Mouse (Mus musculus) spleen, embryonic (tissue): ENCODE measurements around the gene Pelo.

Source experiments
- CTCF ChIA-PET: fragments of 350-600 bp; sonication (Branson Sonifier 250); formaldehyde crosslinking; loops from one replicate; lab custom pipeline; 2022; lab: Charles Lee

The Pelo gene

GRCm38 (mm10) chr13:115090069-115090976, at the start of gene Pelo:
Gene Pelo (minus strand): TSS chr13:115090186.
- CTCF ChIA-PET, result no interaction called here

DNA sequence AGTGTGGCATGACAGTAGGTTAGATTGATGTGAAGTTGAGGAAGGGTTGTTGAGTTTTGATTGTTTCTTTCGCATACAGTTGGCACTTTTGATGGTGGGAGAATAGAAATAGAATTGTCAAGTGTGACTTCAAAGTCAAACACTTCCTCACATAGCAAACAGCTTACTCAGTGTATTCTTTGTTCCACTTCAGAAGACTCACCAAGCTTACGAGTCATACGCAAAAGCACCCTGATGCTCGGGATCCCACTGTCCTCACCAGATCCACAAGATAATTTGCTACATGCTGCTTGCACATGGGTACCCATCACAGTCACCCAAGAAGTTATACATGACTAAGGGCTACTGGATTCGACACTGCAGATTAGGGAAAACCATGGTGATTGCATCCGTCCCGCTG, 48.5 kb upstream of the Pelo start:
- CTCF ChIA-PET, result no interaction called here

DNA sequence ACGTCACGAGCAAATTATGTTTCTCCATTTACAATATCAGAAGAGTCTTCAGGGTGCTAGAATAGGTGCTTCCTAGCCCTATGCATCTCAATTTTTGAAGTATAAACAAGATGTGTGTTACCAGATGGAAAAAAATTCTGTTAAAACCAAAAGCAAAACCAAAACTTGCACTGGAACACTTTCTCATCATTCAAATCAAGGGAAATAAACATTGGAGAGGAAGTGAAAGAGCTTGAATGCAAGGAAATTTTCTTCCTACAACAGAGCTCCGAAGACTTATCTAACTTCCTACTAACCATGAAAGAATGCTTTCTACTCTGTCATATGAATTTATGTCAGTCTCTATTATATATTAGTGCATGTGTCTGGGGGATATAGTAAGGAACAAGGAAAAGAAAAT, 46.8 kb upstream of the Pelo start:
- CTCF ChIA-PET, result no interaction called here

- CTCF ChIA-PET, result interaction anchor here (0.6 kb wide), 1 partner anchor 196 kb away, joined by 20 read pairs; no protein-coding TSS in a partner anchor
These were observed 42.4 kb upstream of the Pelo start for GRCm38 (mm10) chr13:115132435-115132834.

- CTCF ChIA-PET, result no interaction called here
These were observed 41.4 kb upstream of the Pelo start for GRCm38 (mm10) chr13:115131381-115131780.

DNA sequence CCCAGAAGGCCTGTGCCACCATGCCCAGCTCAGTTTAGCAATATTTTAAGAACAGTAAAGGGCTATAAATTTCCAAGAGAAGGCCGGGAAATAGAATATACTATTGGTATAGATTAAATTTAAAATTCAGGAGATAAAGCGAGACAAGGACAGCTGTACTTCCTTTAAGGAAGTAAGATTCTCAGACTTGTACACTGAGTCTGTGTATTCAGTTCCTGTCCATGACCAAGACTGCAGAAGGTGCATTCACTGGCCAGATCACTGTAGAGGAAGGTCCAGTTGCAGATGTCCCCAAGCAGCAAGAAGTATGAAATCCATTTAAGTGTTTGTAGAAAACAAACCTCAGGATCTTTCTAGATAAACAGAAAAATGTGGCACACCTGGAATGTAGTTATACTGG, 40.0 kb upstream of the Pelo start:
- CTCF ChIA-PET, result interaction anchor here (0.6 kb wide), 1 partner anchor 803 kb away, joined by 5 read pairs; no protein-coding TSS in a partner anchor

GRCm38 (mm10) chr13:115127826-115128225, 37.8 kb upstream of the Pelo start:
- CTCF ChIA-PET, result no interaction called here

DNA sequence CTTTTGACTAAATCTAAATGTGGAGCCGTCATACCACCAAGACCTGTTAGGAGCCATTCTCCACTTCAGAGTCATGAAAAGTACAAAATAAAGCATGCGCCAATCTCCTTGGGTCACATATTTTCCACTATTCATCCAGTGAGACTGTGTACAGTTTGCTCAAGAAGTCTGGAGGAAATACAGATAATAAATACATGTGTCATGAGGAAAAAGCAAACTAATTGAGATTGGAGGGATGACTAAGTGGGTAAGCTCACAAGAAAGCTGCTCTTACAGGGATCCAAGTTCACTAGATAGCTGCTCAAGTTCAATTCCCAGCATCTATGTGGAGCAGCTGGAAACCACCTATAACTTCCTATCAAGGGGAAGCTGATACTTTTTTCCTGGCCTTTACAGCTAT, 36.5 kb upstream of the Pelo start:
- CTCF ChIA-PET, result no interaction called here

DNA sequence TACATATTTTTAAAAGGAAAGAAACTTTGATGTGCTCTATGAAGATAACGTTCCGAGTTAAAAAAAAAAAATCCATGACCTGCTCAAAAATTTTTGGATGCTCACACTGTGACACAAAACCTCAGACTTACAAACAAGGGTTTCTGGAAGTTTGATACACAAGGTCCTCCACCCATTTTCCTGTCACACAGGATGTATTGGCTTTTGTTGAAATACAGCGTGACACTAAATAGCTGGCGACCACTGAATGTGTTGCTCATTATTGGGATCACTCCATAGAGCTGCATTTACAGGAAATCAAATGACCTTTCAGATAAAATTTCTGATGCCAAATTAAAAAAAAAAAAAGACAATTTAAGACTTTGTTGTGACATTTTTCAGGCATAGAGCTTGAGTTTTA, 35.1 kb upstream of the Pelo start:
- CTCF ChIA-PET, result no interaction called here

DNA sequence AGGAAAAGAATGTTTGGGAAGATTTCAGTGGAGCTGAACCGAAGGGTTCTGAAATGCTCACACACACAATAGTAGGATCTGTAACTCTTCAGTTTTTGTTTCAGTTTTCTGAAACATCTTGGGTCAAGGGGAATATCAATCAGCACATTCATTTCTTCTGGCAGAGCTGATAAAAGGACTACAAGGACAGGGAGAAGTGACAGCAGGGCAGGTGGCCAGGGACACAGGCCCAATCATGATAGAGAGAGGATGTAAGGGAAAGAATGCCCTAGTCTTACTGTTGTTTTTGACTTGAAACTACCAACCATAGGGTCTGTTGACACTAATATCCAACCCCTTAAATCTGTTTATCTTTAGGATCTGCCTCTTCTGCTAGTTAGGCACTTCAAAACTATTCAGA, 34.5 kb upstream of the Pelo start:
- CTCF ChIA-PET, result no interaction called here

GRCm38 (mm10) chr13:115118756-115119155, 28.8 kb upstream of the Pelo start:
- CTCF ChIA-PET, result interaction anchor here (0.6 kb wide), 1 partner anchor 8 kb away, joined by 4 read pairs; no protein-coding TSS in a partner anchor

DNA sequence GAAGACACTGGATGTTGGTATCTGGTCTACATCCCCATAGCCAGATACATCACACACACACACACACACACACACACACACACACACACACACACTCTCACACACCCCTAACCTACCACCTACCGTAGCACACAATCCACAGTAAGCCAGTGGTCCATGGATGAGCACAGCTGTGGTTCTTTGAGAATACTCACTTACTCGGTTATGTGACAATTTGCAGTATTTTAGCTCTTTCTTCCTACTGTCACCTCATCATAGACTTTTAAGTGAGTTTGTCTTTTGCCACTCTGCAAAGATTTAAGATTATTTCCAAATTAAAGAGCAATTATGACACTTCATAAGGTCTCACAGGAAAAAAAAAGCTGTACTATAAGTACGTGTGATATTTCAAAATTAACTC, 28.2 kb upstream of the Pelo start:
- CTCF ChIA-PET, result interaction anchor here (0.6 kb wide), 1 partner anchor 8 kb away, joined by 4 read pairs; no protein-coding TSS in a partner anchor

DNA sequence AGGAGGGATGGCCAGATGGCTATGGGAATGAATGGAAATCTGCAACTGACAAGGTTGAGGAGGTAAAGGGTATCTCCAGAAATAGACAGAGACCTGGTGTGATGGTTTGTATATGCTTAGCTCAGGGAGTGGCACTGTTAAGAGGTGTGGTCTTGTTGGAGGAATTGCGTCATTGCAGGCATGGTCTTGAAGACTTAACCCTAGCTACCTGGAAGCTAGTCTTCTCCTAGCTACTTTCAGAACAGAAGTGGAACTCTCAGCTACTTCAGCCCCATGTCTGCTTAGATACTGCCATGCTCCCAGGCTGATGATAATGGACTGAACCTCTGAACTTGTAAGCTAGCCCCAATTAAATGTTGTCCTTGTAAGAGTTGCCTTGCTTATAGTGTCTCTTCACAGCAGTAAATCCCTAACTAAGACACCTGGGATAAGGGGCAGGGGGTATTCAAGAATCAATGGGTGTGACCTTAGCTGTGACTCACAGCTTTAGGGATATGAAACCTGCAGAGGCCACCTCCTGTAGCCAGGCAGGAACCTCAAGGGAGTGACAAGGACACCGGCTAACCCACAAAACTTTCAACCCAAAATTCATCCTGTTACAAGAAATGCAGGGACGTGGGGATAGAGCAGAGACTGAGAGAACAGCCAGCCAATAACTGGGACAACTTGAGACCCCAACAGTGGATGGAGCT, 27.1 kb upstream of the Pelo start:
- CTCF ChIA-PET, result no interaction called here

DNA sequence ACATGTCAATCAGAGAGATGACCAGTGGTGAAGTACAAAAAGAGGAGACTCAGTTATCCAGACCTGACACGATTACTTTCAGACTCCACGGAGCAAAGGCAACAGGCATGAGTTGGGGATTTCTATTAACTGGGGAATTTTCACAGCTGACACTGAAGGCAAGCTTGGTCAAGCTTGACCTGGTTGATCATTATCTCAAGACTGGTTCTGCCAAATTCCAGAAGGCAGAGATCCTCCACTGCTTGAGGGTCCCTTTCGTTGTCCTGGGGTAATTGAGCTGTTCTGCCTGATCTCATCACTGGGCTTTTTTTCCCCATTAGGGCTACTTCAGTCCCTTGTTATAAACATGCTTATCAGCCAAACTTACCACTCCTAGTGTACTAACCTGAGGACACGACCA, 19.6 kb upstream of the Pelo start:
- CTCF ChIA-PET, result no interaction called here

DNA sequence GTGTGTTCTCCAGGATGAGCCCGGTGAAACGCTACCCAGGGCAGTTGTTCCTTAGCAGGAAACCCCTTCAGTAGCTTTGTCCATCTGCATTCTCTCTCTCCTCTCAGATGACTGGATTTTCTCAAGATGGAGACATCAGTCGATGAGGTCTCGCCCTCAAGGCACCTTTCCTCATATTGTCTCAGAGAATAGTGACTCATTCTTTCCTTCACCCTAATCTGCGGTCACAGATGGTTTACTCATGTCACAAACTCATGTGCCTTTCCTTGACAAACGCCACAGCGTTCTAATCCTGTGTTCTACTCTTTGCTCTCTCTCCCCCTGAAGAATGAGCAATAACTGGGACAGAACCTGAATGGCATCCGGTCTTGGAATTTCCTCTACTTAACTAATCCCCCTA, 17.4 kb upstream of the Pelo start:
- CTCF ChIA-PET, result no interaction called here

- CTCF ChIA-PET, result interaction anchor here (0.6 kb wide), 1 partner anchor 43 kb away, joined by 11 read pairs; no protein-coding TSS in a partner anchor
These were observed 16.2 kb upstream of the Pelo start for GRCm38 (mm10) chr13:115106183-115106582.

- CTCF ChIA-PET, result no interaction called here
These were observed 12.8 kb upstream of the Pelo start for GRCm38 (mm10) chr13:115102754-115103153.

DNA sequence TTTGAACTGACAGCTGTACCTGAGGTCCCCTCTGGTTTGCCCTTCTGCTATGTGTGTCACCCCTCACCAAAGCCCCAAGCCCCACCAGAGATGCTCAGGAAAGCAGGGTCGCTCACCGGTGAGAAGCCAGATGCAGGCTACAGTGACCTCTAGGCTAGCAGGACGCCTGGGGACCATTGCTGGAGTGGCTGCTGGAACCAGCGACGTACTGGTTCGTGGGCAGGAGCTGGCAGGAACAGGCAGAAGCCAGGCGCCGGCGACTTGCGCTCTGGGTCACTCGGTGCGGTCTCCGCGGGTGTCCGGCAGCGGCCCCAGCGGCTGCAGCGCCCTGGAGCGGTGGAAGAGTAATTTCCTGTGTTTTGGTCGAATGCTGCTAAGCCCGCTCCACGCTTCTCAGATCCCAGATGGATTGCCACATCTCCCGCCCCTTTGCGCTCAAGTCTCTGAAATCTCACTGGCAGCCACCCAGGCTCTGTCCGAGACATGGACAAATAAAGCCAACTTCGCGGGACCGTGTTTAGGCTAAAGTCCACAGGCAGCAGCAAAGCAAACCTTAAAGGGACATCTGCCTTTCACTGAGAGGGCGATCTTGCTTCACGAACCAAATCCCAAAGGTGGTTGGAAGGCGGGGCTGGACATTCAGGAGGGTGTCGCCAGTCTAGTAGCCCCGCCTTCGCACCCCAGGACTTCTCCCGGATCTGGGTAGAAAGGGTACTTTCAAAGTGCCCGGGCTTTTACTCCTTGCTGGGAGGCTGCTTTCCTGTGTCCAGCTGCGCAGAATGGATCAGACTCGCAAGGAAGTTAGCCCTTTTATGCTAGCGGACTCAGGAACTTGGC, 11.6 kb upstream of the Pelo start, which contains the start of the genes Gm49395 and Itga1:
Gm49395 (minus strand) TSS at position 567 of the 837 bp plus-strand sequence.
Itga1 (minus strand) TSS at position 610 of the 837 bp plus-strand sequence.
- CTCF ChIA-PET, result no interaction called here

DNA sequence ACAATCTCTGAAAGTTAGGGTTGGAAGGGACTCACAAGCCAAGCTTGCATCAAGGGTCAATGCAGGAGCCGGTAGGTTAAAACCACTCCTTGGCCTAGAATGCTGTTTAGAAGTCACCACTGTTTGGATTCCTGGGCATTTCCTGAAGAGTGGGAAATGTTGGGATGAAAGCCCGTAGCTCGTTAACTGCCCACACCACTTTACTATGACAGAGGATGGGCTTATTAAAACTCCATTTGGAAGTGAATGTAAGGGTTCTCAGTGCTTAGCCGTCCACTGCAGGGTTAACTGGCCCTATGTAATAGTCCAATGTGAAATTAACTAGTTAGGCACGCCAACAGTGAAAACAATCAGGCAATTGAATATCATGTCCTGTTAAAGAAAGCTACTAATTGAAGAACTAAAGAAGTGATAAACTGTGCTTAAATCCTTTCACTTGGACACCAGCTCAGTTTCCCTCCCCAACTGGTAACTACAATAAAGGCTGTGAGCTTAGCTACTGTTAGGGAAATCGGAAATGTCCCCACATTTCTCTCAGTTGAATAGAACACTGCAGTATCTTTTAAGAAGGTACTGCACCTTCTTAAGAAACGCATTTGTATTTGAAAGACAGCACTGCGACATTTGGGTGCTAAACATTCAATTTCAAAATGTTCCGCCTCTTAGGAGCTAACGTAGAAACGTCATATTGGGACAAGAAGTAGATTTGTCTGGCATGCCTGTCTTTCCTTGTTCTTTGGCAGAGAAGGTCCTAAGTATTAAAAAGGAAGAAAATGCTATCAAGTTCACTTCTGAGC, 10.6 kb upstream of the Pelo start:
- CTCF ChIA-PET, result no interaction called here

GRCm38 (mm10) chr13:115099381-115099780, 9.4 kb upstream of the Pelo start:
- CTCF ChIA-PET, result no interaction called here

DNA sequence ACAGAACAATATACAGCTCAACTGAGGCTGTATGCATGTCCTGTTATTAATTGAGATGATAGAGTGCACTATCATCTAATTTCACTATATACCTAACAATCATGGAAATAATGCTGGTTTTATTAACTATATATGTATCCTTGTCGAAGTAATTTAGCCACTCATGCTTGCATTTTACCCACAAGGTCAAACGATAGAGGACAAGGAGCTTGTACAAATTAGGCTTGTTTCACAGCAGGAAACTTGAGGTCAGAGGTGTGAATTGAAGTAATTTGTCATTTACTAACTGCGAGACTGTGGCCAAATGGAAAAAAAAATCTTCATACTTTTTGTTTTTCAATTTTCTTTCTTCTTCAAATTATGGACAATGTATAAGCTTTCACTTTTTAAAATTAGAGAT, 8.2 kb upstream of the Pelo start:
- CTCF ChIA-PET, result interaction anchor here (0.5 kb wide), 1 partner anchor 260 kb away, joined by 3 read pairs; no protein-coding TSS in a partner anchor
